Mouse (Mus musculus): ENCODE measurements around the gene Lbhd1.

Lbhd1 gene

GRCm38 (mm10) chr19:8911810-8912209 is 28.3 kb downstream of the Lbhd1 start:
- DNase-seq (ENCODE audit: low spot score in 2 of 2): no peak

GRCm38 (mm10) chr19:8914212-8914611 is 30.7 kb downstream of the Lbhd1 start:
- no peak for DNase-seq (ENCODE audit: low spot score in 2 of 2)

DNA sequence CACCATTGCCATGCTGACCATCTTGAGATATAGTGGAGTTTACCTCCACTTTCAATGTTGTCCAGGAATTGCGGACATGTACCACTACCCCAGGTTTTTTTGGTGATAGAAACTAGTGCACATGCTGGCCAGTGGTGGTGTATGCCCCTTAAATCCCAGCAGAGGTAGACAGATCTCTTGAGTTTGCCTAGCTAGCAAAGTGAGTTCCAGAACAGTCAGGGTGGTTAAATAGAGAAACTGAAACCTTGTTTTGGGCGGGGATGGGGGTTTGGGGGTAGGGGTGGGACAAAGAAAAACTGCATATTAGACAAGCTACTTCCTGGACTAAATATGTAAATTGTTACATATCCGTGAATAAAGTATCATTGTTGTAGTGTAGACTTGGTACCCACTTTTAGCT is 35.5 kb downstream of the Lbhd1 start:
- DNase-seq (ENCODE audit: low spot score in 2 of 2): no peak

DNA sequence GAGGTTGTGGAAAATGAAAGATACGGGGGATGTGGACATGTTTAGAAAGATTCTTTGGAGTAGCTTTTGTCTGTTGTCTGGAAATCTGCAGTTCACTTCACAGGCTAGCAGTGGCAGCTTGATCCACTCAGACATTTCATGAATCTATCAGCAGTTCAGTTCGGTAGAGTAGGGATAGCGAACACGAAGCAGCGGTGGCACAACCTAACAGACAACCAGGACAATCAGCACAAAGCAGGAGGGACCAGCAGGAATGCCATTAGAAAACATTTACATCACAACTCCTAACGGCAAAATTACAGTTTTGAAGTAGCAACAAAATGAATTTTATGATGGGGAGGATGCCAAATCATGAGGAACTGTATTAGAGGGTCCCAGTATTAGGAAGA is 36.1 kb downstream of the Lbhd1 start:
- no peak for DNase-seq (ENCODE audit: low spot score in 2 of 2)

- DNase-seq (ENCODE audit: low spot score in 2 of 2): peak; percentile 65 to 73
Observed at GRCm38 (mm10) chr19:8920073-8920736, 36.7 kb downstream of the Lbhd1 start, which contains the start of gene B3gat3. TSS of gene B3gat3 (plus strand) at chr19:8920374.

DNA sequence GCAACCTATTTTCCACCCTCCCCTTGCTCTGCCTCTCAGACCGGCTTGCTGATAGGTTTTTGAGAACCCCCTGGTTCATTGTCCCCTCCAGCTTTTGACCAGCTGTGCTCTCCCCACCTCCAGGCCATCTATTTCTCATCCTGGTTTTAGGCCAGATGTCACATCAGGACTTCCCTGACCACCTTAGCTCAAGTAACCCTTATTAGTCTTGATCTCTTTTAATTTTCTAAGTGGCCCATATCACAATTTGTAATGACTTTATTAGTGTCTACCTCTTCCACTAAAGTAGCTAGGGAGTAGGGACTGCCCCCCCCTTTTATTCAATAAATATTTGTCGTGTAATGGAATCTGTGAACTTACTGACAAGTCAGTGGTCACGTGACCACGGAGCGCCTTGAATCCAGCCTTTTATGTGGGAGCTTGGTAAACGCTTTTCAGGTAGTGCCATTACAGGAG is 37.3 kb downstream of the Lbhd1 start:
- DNase-seq (ENCODE audit: low spot score in 2 of 2): no peak

- no peak for DNase-seq (ENCODE audit: low spot score in 2 of 2)
Observed at GRCm38 (mm10) chr19:8921741-8922140, 38.2 kb downstream of the Lbhd1 start.

DNA sequence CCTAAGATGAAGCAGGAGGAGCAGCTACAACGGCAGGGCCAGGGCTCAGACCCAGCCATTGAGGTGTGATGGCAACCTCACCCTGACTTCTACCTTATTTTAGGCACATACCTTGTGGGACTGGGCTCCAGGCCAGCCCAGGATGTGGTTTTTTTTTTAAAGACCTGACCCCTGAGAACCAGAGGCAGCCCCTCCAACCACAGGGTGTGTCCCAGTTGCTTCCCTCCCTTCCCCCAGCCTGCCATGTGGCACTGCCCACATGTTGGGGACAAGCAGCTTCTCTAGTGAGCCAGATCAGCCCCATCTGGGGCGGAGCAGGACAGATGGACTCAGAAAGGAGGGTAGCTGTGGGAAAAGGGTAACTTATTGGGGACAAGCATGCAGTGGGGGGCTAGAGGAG is 43.2 kb downstream of the Lbhd1 start:
- no peak for DNase-seq (ENCODE audit: low spot score in 2 of 2)

- no peak for DNase-seq (ENCODE audit: low spot score in 2 of 2)
Observed at GRCm38 (mm10) chr19:8927891-8928525, 44.5 kb downstream of the Lbhd1 start.

- DNase-seq (ENCODE audit: low spot score in 2 of 2): peak in 1 of 2 experiments; percentile 23
Observed at GRCm38 (mm10) chr19:8928689-8929223, 45.2 kb downstream of the Lbhd1 start.

DNA sequence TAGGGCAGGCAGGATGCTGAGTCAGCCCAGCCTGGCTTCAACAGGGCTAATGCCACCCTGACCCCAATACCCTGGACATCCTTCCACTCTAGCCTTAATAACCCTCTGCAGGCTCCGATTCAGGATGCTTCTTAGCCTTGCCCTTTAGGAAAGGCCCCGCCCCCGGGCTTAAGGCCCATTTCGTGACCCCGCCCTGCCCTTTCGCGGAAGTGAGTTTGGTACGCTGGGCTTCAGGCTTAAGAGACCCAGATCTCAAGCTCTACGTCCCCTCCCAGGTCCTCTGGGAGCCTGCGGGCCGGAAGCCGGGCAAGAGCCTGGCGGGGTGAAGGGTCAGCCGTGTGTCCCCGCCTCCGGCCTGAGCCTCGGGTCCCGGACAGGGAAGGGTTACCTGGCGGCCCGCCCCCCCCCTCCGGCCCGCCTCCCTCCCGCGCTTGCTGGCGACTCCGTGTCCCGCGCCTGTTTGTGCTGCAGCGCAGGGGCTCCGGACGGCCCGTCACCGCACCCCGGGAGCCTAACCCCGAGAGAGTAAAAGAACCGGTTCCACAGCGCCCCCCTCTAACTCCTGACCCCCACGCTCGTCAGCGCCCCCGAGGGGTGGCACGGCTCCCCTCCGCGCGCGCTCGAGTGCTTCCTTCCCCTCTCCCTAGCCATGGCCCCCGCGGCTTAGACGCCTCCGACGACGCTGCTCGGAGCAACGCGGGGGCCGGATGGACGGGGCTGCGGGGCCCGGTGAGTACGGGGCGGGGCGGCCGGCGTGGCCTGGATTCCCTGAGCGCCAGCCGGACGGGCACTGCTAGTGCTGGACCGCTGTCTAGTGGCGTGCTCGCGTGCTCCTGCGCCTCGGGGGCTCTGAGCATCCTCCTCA is 45.9 kb downstream of the Lbhd1 start, which contains the start of the genes Rom1 and Eml3:
Rom1 (minus strand) TSS at position 133 of the 865 bp plus-strand sequence.
Eml3 (plus strand) TSS at position 329 of the 865 bp plus-strand sequence.
- DNase-seq (ENCODE audit: low spot score in 2 of 2): peak; percentile 79 to 92

DNA sequence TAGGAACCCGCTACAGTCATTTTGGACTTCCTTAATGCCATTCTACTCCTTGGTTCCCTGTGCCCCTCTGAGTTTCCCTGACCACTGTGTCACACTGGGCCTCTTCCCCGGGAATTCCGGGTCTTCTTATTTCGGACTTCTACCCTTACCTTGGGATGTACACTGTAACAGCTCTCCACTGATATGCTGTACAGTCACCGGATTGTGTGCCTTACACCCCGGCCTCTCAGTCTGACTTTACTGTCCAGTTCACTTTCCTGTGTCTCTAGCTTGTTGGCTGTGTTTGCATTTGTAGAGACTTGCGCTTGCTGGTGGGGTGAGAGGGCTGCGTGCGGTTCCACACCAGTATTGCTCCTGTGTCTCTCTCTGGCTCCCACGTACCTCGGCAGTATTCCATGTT is 46.6 kb downstream of the Lbhd1 start:
- no peak for DNase-seq (ENCODE audit: low spot score in 2 of 2)

- DNase-seq (ENCODE audit: low spot score in 2 of 2): no peak
Observed at GRCm38 (mm10) chr19:8930771-8931170, 47.2 kb downstream of the Lbhd1 start.

DNA sequence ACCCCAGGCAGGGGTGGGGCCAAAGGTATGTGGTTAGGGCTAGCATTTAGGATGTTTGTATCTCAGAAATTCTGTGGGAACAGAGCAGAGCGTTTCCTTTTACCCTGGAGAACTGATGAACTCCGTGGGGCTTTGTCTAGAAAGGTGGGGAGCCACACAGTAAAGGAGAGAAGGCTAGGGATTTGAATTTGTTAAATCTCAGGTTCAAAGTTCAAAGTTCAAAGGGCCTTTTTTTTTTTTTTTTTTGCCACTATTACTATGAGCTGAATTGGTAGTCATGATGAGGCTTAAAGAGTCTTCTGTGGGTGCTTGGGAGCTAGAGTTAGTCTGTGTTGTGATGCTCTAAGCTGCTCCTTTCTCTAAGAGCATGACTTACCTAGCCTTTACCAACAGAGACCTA is 53.2 kb downstream of the Lbhd1 start:
- no peak for DNase-seq (ENCODE audit: low spot score in 2 of 2)

- DNase-seq (ENCODE audit: low spot score in 2 of 2): no peak
Observed at GRCm38 (mm10) chr19:8940526-8941133, 57.1 kb downstream of the Lbhd1 start.

GRCm38 (mm10) chr19:8941136-8941514 is 57.6 kb downstream of the Lbhd1 start:
- DNase-seq (ENCODE audit: low spot score in 2 of 2): peak in 1 of 2 experiments; percentile 36

DNA sequence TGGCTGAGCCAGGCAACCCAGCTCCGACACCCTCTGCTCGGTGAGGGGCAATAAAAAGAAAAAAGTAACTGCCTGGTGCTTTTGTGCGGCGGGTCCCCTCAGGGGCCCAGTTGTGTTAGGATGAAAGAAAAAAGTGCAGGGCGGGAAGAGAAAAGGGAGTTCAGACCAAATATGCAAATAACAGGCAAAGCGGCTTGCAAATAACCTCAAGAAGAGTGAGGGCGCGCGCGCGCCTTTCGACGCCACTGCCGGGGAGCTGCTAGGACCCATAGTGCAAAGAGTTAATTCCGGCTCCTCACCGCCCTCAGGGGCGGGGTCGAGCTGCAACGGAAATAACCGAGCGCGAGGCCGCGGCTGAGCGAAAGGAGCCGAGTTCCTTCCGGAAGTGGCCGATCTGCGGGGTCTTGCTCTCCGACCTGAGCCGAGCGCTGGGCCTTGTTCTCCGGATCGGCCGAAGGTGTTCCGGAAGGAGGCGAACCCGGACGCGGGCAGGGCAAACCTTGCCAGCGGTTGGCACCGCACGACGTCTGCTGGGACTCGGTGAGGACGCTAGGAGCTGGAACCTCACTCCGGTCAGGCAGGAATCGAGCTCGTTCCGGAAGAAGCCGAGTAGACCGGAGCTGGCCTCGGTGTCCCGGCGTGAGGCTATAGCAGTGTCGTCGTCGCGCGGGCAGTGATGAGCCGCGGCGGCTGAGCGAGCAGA is 58.1 kb downstream of the Lbhd1 start, which contains the start of gene Mta2:
Mta2 (plus strand) TSS at position 361 of the 703 bp plus-strand sequence.
- DNase-seq (ENCODE audit: low spot score in 2 of 2): peak; percentile 96 to 98
